Mouse (Mus musculus) leukemia stem cell, adult 10-12 weeks (primary cell): ENCODE measurements around the gene Arid5a. TPM values are rescaled to one million over a fixed set of nuclear protein-coding genes. Genes with fewer than 3 reads are reported as not detected.

Source experiments
- polyA plus RNA-seq: library from polyadenylated mRNA; stranded (reverse); fragments of >175 nt; gene quantifications from 2 replicates; pipeline ENCODE4 v1.2.3, GENCODE M21; 2012; ENCODE audit warnings: low replicate concordance

Arid5a gene
- 39.1 and 55.7 TPM in 2 replicates for polyA plus RNA-seq

GRCm38 (mm10) chr1:36307495-36308280 lies at the start of gene Arid5a:
Gene Arid5a (plus strand): TSS chr1:36307733.

GRCm38 (mm10) chr1:36274455-36274854 lies 33.1 kb upstream of the Arid5a start, which contains the start of gene Neurl3:
Gene Neurl3 (minus strand): TSS chr1:36274679.

GRCm38 (mm10) chr1:36368969-36369645 lies 61.6 kb downstream of the Arid5a start, which contains the start of gene Kansl3:
Gene Kansl3 (minus strand): TSS chr1:36369181.

GRCm38 (mm10) chr1:36371934-36372845 lies 64.7 kb downstream of the Arid5a start, which contains the start of gene Fer1l5:
Gene Fer1l5 (plus strand): TSS chr1:36372291.

Other genes with a start within 250 kb of the Arid5a start
- 100 and 155 TPM in 2 replicates for gene Hs6st1, start 239.3 kb upstream of the Arid5a start, polyA plus RNA-seq
- gene Uggt1, start 63.0 kb upstream of the Arid5a start, polyA plus RNA-seq: 3.7 and 7.1 TPM in 2 replicates
- gene Neurl3, start 33.1 kb upstream of the Arid5a start, polyA plus RNA-seq: 5.3 and 6.6 TPM in 2 replicates
- 7.5 and 26.5 TPM in 2 replicates for gene Kansl3, start 61.4 kb downstream of the Arid5a start, polyA plus RNA-seq
- not detected in 2 replicates for gene Fer1l5, start 64.6 kb downstream of the Arid5a start, polyA plus RNA-seq
- gene Lman2l, start 137.5 kb downstream of the Arid5a start, polyA plus RNA-seq: 4.5 and 5.6 TPM in 2 replicates
- 0.69 and 1.3 TPM in 2 replicates for gene Cnnm4, start 163.9 kb downstream of the Arid5a start, polyA plus RNA-seq
- gene Cnnm3, start 204.1 kb downstream of the Arid5a start, polyA plus RNA-seq: 17.9 and 18.7 TPM in 2 replicates
- 7.4 and 13.1 TPM in 2 replicates for gene Ankrd23, start 229.2 kb downstream of the Arid5a start, polyA plus RNA-seq
- gene Gm42417, start 231.7 kb downstream of the Arid5a start, polyA plus RNA-seq: not detected in 2 replicates
- gene Ankrd39, start 239.7 kb downstream of the Arid5a start, polyA plus RNA-seq: 4.4 and 8.5 TPM in 2 replicates